Mouse (Mus musculus) heart, embryonic 15.5 days (tissue): ENCODE results near the gene Synrg. TPM values are rescaled to one million over a fixed set of nuclear protein-coding genes. Genes with fewer than 3 reads are reported as not detected.

ENCODE experiments used
- ATAC-seq: fragments of 200-750 bp; cut with Nextera tagmentation; replicated peaks from 2 replicates; pipeline ENCODE4 v1.8.0; 2017; ENCODE audit warnings: low read depth, moderate TSS enrichment; ENCODE audit not compliant: insufficient number of reproducible peaks, insufficient read depth, low FRiP score
- H3K27ac ChIP-seq: fragments of 300-500 bp; sonication (generic); 2 replicates; pipeline ENCODE4 v1.5.1; 2015; ENCODE audit warnings: mild to moderate bottlenecking, inconsistent platforms
- H3K27me3 ChIP-seq: fragments of 300-500 bp; sonication (generic); 2 replicates; pipeline ENCODE4 v1.6.1; 2015; ENCODE audit warnings: inconsistent platforms
- H3K36me3 ChIP-seq: fragments of 300-500 bp; sonication (generic); 2 replicates; pipeline ENCODE4 v1.6.1; 2015; ENCODE audit warnings: mild to moderate bottlenecking, inconsistent platforms
- H3K4me1 ChIP-seq: fragments of 300-500 bp; sonication (generic); replicated peaks from 2 replicates; pipeline ENCODE4 v1.6.1; 2015; ENCODE audit warnings: inconsistent platforms
- H3K4me2 ChIP-seq: fragments of 300-500 bp; sonication (generic); 2 replicates; pipeline ENCODE4 v1.6.1; 2015; ENCODE audit warnings: inconsistent platforms, mild to moderate bottlenecking, moderate library complexity
- H3K4me3 ChIP-seq: fragments of 300-500 bp; sonication (generic); 2 replicates; pipeline ENCODE4 v1.5.1; 2015; ENCODE audit warnings: mild to moderate bottlenecking, inconsistent platforms
- H3K9ac ChIP-seq: fragments of 300-500 bp; sonication (generic); 2 replicates; pipeline ENCODE4 v1.6.1; 2015; ENCODE audit warnings: mild to moderate bottlenecking, inconsistent platforms
- H3K9me3 ChIP-seq: fragments of 300-500 bp; sonication (generic); replicated peaks from 2 replicates; pipeline ENCODE4 v1.6.1; 2016; ENCODE audit warnings: inconsistent platforms
- WGBS: fragments of 180-500 bp; shearing (Covaris S2); methylation state at CpG from one replicate; pipeline ENCODE4 v1.1.7; 2015; ENCODE audit warnings: mixed read lengths; 5-methylcytosine and 5-hydroxymethylcytosine counted together
- polyA plus RNA-seq: library from polyadenylated mRNA; unstranded; fragments of >200 nt; fragmentation: Nextera tagmentation; extraction: Ambion mirVana; gene quantifications from 2 replicates; pipeline ENCODE4 v1.2.1, GENCODE M21; 2015

Synrg gene
- polyA plus RNA-seq, 1 experiment from 2014 or later, result 6.2 TPM

- peak; percentile 53 for ATAC-seq
- no peaks in the 10 kb centered on the region for H3K9me3 ChIP-seq
- 39% methylated on average over 4 of the region's 4 CpGs for WGBS
- H3K4me3 ChIP-seq, result no peak overlapping the region
- H3K4me1 ChIP-seq, result peaks cover 19% of the 10 kb centered on the region
- peaks cover 16% of the 10 kb centered on the region for H3K36me3 ChIP-seq
- H3K27me3 ChIP-seq, result no peaks in the 10 kb centered on the region
- H3K4me2 ChIP-seq, result no peak overlapping the region
- peak overlapping the region; percentile 62 for H3K27ac ChIP-seq
- H3K9ac ChIP-seq, result no peak overlapping the region
Observed at GRCm38 (mm10) chr11:84079887-84080286, 115.7 kb downstream of the Synrg start.

GRCm38 (mm10) chr11:84080327-84080726, 116.1 kb downstream of the Synrg start:
- Histone ChIP-seq H3K27ac (peak overlapping the region; percentile 62), H3K27me3 (no peaks in the 10 kb centered on the region), H3K9ac (no peak overlapping the region), H3K36me3 (peaks cover 17% of the 10 kb centered on the region), H3K4me1 (peaks cover 19% of the 10 kb centered on the region), H3K9me3 (no peaks in the 10 kb centered on the region), H3K4me2 (no peak overlapping the region), H3K4me3 (no peak overlapping the region)
- ATAC-seq, result no peak
- 65% methylated on average over 3 of the region's 3 CpGs for WGBS

- 92% methylated on average over 5 of the region's 5 CpGs for WGBS
- no peak for ATAC-seq
Observed at GRCm38 (mm10) chr11:84081901-84082300, 117.7 kb downstream of the Synrg start.

GRCm38 (mm10) chr11:84090572-84090971, 126.3 kb downstream of the Synrg start:
- no peak for ATAC-seq
- no peak overlapping the region for H3K4me2 ChIP-seq
- no peak overlapping the region for H3K9ac ChIP-seq
- H3K36me3 ChIP-seq, result peaks cover 32% of the 10 kb centered on the region
- no peaks in the 10 kb centered on the region for H3K27me3 ChIP-seq
- WGBS, result 89% methylated on average over 8 of the region's 8 CpGs
- no peak overlapping the region for H3K27ac ChIP-seq
- no peaks in the 10 kb centered on the region for H3K4me1 ChIP-seq
- H3K4me3 ChIP-seq, result no peak overlapping the region
- H3K9me3 ChIP-seq, result no peaks in the 10 kb centered on the region

More at GRCm38 (mm10) chr11:84081901-84082300, 117.7 kb downstream of the Synrg start:
- no peaks in the 10 kb centered on the region for H3K9me3 ChIP-seq
- H3K4me1 ChIP-seq, result peaks cover 19% of the 10 kb centered on the region
- H3K27me3 ChIP-seq, result no peaks in the 10 kb centered on the region
- no peak overlapping the region for H3K4me2 ChIP-seq
- no peak overlapping the region for H3K4me3 ChIP-seq
- peaks cover 24% of the 10 kb centered on the region for H3K36me3 ChIP-seq
- no peak overlapping the region for H3K9ac ChIP-seq
- H3K27ac ChIP-seq, result no peak overlapping the region

Other genes with a start within 250 kb of the Synrg start
- gene Wfdc21, start 217.5 kb upstream of the Synrg start, polyA plus RNA-seq, result 0.67 and 3.6 TPM in 2 replicates
- 13.2 and 16.4 TPM in 2 replicates for gene Heatr6, start 210.7 kb upstream of the Synrg start, polyA plus RNA-seq
- 0.40 and 0.85 TPM in 2 replicates for gene Hnf1b, start 114.4 kb upstream of the Synrg start, polyA plus RNA-seq
- gene Ddx52, start 22.4 kb upstream of the Synrg start, polyA plus RNA-seq, result 18.7 and 18.9 TPM in 2 replicates
- 4.3 and 8.9 TPM in 2 replicates for gene Dusp14, start 104.8 kb downstream of the Synrg start, polyA plus RNA-seq
- gene Tada2a, start 165.2 kb downstream of the Synrg start, polyA plus RNA-seq, result 15.5 and 20.1 TPM in 2 replicates
- gene Acaca, start 165.2 kb downstream of the Synrg start, polyA plus RNA-seq, result 5.9 and 7.5 TPM in 2 replicates
- not detected in 2 replicates for gene Gm11437, start 203.0 kb downstream of the Synrg start, polyA plus RNA-seq